Mouse (Mus musculus) gastrocnemius, postnatal 4 days (tissue): ENCODE results near the gene Zfp710. TPM values are rescaled to one million over a fixed set of nuclear protein-coding genes. Genes with fewer than 3 reads are reported as not detected.

ENCODE experiments used
- total RNA-seq, 2 experiments: library from RNA; stranded (reverse); gene quantifications; 2 replicates each; pipeline ENCODE4 v1.2.3; 2021

Gene Zfp710
- total RNA-seq, 2 experiments from 2014 or later = 17.5 to 18.1 TPM

Other genes with a start within 250 kb of the Zfp710 start
- not detected for gene Mesp1, start 231.0 kb upstream of the Zfp710 start, total RNA-seq
- gene Mesp2, start 214.1 kb upstream of the Zfp710 start, total RNA-seq = under 1 TPM; 0.18 to 0.37 TPM
- gene Anpep, start 163.8 kb upstream of the Zfp710 start, total RNA-seq = 10 to 100 TPM; 26.4 to 28.8 TPM
- 10 to 100 TPM; 20.2 to 22.7 TPM for gene Ap3s2, start 104.2 kb upstream of the Zfp710 start, total RNA-seq
- gene Arpin, start 89.5 kb upstream of the Zfp710 start, total RNA-seq = 10 to 100 TPM; 13.1 to 13.7 TPM
- 100 to 1,000 TPM; 433 to 473 TPM for gene Idh2, start 90.6 kb downstream of the Zfp710 start, total RNA-seq
- gene Sema4b, start 162.0 kb downstream of the Zfp710 start, total RNA-seq = 1 to 10 TPM; 5.4 to 5.6 TPM
- 10 to 100 TPM; 21.1 to 21.2 TPM for gene Cib1, start 208.0 kb downstream of the Zfp710 start, total RNA-seq
- 1 to 10 TPM; 1.7 to 1.9 TPM for gene Gdpgp1, start 208.1 kb downstream of the Zfp710 start, total RNA-seq
- gene Ttll13, start 221.6 kb downstream of the Zfp710 start, total RNA-seq = under 1 TPM; 0.36 to 0.61 TPM
- 10 to 100 TPM; 24.4 to 24.6 TPM for gene Ngrn, start 236.4 kb downstream of the Zfp710 start, total RNA-seq
- 1 to 10 TPM; 7.9 to 8.1 TPM for gene Vps33b, start 244.8 kb downstream of the Zfp710 start, total RNA-seq